Mouse (Mus musculus): Measurements from ENCODE around the gene Acsf3. TPM values are rescaled to one million over a fixed set of nuclear protein-coding genes. Genes with fewer than 3 reads are reported as not detected.

The Acsf3 gene
- total RNA-seq (2021): 10 to 100 TPM; 18.2 to 21.9 TPM
- long read RNA-seq, experiment 1, partial matches to known transcripts: 2 of 5 reads
- long read RNA-seq, experiment 1, other reads (novel, unspliced or antisense): 1 of 5 reads
- long read RNA-seq, experiment 2, partial matches to known transcripts: 1 of 4 reads
- long read RNA-seq, experiment 2, other reads (novel, unspliced or antisense): 0 of 4 reads

DNA sequence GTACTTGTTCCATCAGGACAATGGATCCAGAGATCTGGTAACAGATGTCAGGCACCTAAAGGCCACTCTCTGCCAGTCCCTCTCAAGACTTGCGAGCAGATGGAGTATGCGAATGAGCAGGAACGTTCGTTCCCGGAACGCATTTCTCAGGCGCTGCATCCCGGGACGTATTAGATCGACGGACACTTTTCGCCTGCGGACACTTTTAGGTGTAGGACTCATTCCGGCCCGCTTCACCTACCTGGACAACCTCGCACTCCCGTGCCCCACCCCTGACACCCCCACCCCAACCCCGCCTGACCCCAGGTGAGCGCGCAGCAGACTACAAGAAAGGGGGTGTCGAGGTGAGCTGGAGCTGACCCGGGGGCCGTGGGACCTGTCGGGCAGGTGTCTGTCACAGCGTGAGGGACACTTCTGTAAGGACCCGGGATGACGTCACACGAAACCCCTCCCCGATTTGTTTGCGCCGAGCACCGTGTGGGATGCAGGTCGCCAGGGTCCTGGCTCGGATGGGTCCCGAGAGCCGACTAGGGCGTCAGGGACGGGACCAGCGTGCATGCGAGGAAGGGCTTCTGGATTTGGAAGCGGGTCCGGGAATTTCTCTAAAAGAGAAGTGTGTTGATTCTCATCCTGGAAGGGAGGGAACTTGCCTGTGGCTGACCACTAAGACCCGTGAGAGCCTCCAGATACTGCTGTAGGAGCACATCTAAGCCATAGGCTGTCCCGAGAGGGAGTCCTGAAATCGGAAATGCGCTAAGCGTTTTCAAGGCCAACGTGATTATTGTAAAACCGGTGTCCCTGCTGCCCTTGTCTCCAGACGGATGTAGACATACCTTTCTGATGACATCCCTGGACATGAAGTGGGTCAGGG is at the start of gene Acsf3:
TSS of gene Acsf3 (plus strand) at position 202 of the 871 bp plus-strand sequence.
- DNase-seq (ENCODE audit: low spot score in 2 of 2): peak; percentile 56 to 58

DNA sequence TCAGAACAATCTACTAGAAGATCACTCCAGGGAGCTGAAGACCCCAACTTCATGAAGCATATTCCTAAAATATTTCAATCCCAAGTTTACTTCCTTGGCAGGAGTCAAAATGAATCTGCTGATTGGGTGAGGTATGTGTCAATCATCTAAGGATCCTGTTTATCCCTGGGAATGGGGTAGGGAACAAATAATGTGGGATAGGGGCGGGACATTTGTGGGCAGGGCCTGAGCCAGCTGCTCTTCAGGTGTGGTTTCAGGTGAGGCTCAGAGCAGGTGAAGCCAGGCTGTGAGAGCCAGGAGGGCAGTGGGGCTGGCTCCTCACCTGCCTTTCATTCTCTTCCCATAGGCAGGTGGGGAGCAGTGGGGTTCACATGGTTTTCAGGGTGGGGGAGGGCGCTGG is 48.5 kb upstream of the Acsf3 start:
- DNase-seq (ENCODE audit: low spot score in 2 of 2): no peak

DNA sequence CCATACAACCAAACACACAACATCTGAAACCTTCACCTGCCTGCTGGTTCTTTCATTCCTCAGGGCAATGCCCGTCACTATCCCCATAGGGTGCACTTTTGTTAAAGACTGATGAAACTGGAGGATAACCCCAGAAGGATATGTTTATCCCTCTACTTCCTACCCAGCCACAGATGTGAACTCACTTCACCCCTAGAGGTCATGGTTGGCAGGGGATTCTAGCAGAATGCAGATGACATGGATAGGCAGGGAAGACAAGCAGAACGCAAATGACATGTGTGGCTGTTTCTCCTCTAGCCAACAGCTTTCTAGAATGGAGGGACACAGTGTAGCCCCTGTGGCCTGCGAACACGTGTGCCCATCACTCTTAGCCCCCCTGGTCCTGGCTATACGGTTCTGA is 47.9 kb upstream of the Acsf3 start:
- DNase-seq (ENCODE audit: low spot score in 2 of 2): no peak

GRCm38 (mm10) chr8:122728630-122729029 is 46.7 kb upstream of the Acsf3 start:
- DNase-seq (ENCODE audit: low spot score in 2 of 2): no peak

GRCm38 (mm10) chr8:122735110-122735509 is 40.2 kb upstream of the Acsf3 start:
- no peak for DNase-seq (ENCODE audit: low spot score in 2 of 2)

- DNase-seq (ENCODE audit: low spot score in 2 of 2): no peak
These were observed 39.5 kb upstream of the Acsf3 start for GRCm38 (mm10) chr8:122735542-122736473.

DNA sequence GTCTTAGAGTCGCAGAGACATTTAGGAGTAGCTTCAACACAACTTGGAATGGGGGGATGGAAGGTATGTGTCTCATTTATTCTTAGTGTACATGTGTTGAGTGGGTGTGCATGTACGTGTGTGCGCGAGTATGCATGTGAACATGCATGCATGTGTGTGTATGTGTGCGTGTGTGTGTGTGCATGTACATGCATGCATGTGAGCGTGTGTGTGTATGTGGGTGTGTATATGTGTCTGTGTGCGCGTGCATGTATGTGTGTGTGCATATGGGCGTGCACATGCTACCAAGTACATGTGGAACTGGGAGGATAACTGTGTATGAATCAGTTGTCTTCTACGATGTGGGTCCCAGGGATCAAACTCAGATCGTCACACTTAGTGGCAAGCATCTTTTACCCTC is 38.7 kb upstream of the Acsf3 start:
- DNase-seq (ENCODE audit: low spot score in 2 of 2): no peak

- no peak for DNase-seq (ENCODE audit: low spot score in 2 of 2)
These were observed 38.2 kb upstream of the Acsf3 start for GRCm38 (mm10) chr8:122737071-122737470.

DNA sequence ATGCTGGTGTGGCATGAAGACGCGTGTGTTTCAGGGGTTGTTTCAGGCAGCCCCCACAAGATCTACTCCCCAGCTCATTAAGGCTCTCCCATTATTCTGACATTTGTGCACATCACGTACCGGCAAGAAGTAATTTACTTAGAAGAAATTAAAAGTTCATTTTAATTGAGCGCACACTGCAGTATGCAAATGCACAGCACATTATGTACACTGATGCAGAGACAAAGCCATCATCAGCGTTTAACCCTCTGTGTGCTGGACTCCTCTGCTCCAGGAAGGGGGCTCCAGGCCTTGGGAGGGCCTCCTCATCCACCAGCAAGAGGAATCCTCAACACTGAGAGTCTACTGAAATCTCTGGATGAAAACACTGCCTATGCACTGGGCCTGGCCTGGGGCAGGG is 37.4 kb upstream of the Acsf3 start:
- no peak for DNase-seq (ENCODE audit: low spot score in 2 of 2)

DNA sequence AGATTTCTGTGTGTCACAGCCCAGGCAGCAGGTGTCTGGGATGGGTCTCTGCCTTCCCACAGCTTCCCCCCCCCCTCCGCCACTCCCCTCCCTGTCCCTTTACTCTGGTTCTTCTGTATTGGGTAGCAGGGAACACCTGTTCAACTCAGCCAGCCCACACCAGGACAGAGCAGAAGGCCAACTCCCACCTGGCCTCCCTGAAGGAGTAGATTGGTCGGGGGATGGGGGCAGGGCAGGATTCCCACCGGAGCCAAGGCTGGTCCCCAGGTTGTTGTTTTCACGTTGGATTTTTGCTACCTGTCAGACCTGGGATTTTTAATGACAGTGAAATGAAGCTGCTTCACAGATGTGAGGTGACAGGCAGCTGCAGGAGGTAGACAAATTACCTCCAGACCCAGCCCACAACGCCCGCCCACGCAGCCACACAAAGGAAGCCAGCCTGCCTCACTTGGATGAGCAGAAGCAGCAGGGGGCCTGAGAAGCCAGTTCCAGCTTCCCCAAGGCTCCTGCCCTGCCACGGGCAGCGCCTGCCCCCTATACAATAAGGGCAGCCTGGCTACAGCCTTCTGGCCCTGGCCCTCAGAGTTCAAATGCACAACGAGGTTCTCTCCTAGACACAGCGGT is 36.1 kb upstream of the Acsf3 start:
- no peak for DNase-seq (ENCODE audit: low spot score in 2 of 2)

- DNase-seq (ENCODE audit: low spot score in 2 of 2): no peak
These were observed 32.8 kb upstream of the Acsf3 start for GRCm38 (mm10) chr8:122742471-122742870.

DNA sequence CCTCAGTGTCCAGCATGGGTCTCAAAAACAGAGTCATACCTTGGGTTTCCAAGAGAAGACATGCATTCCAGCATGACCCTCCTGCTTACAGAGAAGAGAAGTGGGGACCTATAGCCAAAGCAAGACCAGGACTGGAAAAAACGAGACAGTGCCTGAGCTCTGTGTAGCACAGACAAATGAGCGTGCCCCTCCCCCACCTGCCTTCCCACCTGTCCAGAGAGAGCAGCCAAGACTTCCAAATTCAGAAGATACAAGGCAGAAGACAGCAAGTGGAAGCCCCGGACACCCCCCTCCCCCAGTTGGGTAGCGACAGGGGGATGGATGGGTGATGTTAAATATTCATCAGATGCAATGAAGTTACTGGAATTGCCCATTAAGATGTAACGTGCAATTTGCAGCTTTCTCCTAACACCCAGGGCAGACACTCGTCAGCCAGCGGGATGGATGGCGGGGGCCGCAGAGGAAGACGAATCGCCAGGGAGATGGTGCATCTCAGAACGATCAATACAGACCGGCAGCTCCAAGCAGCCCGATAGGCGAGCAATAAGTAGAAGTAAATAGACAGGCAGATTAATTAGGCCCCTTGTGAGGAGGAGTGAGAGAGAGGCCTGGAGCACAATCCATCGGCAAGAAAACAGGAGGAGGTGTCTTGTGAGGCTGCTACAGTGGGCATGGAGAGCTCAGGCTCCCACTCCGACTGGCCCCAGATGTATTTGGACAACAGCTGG is 30.1 kb upstream of the Acsf3 start:
- no peak for DNase-seq (ENCODE audit: low spot score in 2 of 2)

- DNase-seq (ENCODE audit: low spot score in 2 of 2): no peak
These were observed 29.5 kb upstream of the Acsf3 start for GRCm38 (mm10) chr8:122745750-122746275.

- no peak for DNase-seq (ENCODE audit: low spot score in 2 of 2)
These were observed 28.8 kb upstream of the Acsf3 start for GRCm38 (mm10) chr8:122746439-122746838.

DNA sequence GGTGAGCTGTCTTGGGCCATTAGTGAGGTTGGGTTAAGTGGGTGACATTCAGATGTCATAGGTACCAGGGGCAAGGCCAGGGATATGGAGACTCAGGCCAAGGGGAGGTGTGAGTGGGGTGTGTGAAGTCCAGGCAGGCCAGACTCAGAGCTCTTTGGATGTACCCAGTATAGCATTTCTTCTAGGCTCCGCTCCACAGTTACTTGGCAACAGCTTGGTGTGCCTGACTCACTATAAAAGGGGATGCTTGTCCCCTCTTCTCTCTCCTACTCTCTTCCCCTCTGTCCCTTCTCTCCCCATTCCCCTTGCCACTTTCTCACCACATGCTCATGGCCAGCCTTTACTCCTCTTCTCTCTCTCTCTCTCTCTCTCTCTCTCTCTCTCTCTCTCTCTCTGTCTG is 27.5 kb upstream of the Acsf3 start:
- DNase-seq (ENCODE audit: low spot score in 2 of 2): no peak

DNA sequence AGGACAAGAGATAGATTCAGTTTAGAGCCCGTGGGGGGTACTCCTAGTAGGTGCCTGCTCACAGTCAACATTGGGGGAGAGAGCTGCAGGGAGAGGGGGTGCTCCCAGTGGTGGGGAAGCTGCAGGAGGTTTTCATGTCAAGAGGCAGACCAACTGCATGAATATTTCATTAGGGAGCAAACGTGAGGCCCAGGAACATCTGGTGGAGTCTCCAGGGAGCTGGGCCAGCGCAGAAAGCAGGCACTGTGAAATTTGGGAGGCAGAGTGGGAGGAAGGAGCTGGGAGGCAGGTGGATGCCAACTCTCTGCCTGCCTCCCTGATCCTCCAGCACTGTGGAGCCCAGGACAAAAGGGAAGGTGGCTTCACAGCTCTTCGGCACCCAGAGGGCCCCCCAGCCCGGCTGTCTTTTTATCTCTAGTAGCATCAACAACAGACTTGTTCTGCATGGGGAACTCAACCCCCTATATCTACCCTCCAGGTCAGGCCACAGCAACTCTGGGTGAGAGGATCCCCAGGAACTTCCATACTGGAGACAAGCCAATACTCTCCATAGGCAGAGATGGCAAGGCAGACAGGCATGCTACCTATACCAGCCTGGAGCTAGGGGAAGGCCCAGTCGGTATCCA is 25.8 kb upstream of the Acsf3 start:
- peak in 1 of 2 experiments; percentile 30 for DNase-seq (ENCODE audit: low spot score in 2 of 2)

- no peak for DNase-seq (ENCODE audit: low spot score in 2 of 2)
These were observed 23.9 kb upstream of the Acsf3 start for GRCm38 (mm10) chr8:122751342-122751741.

GRCm38 (mm10) chr8:122752111-122752721 is 23.1 kb upstream of the Acsf3 start:
- DNase-seq (ENCODE audit: low spot score in 2 of 2): peak; percentile 63 to 76

GRCm38 (mm10) chr8:122758597-122758996 is 16.7 kb upstream of the Acsf3 start:
- no peak for DNase-seq (ENCODE audit: low spot score in 2 of 2)

All from left cerebral cortex, adult 18-20 months (tissue).